Mouse (Mus musculus): Measurements from ENCODE around the gene Hist1h1d.

- TF ChIP-seq POLR2A (IDR thresholded peaks at IDR 0.05; ENCODE audit: control insufficient read depth in 1 of 2, insufficient read depth in 1 of 2, low read depth in 1 of 2, low read length in 2 of 2, poor library complexity in 1 of 2) (no peak), MAFK (IDR thresholded peaks at IDR 0.05; ENCODE audit: borderline replicate concordance, low read depth, low read length) (no peak), NELFE (IDR thresholded peaks at IDR 0.05; ENCODE audit: low read depth, low read length) (no peak), CTCF (IDR thresholded peaks at IDR 0.05 in 2 of 3, conservative IDR thresholded peaks at IDR 0.05 in 1 of 3; ENCODE audit: control insufficient read depth in 1 of 3, insufficient read depth in 1 of 3, low read depth in 2 of 3, low read length in 3 of 3, poor library complexity in 1 of 3, severe bottlenecking in 1 of 3) (no peak), MXI1 (IDR thresholded peaks at IDR 0.05; ENCODE audit: low read depth, low read length) (no peak), NRF1 (IDR thresholded peaks at IDR 0.05; ENCODE audit: insufficient read depth, low read depth, low read length, poor library complexity, severe bottlenecking) (no peak), MEF2A (IDR thresholded peaks at IDR 0.05; ENCODE audit: extremely low read depth, insufficient replicate concordance, low read depth, low read length, poor library complexity, severe bottlenecking) (no peak)
These were observed 11.6 kb upstream of the Hist1h1d start for GRCm38 (mm10) chr13:23541497-23541896.
